25 mouse cellular contexts compared by ENCODE assay signal in genomic region chr2:48378160-48378559, GRCm38 (mm10).
DNase-seq lines count a peak whose midpoint lies in the region; ATAC-seq and TF ChIP-seq lines count a peak whose summit lies in the region.
"Had no signal": no experiment of that assay in that cellular context is flagged by ENCODE, and none has a peak within 500 bp of the region (broad histone marks: within the 10 kb centered on the region; RNA-seq: fewer than 3 reads in every experiment).

No protein-coding gene starts in this region.

- TF ChIP-seq POLR2A in liver, adult 2 months (IDR thresholded peaks at IDR 0.05; ENCODE audit: extremely low read depth, insufficient read depth, low read length), result no peak

- DNase-seq in liver, adult 2 months (ENCODE audit: extremely low read depth, low read depth, low spot score), result peak; percentile 18
- DNase-seq in liver, postnatal 0 days, result no peak
- DNase-seq in lung, postnatal 14 days, result no peak
- peak; percentile 37 for DNase-seq in lung, postnatal 0 days (ENCODE audit: low spot score)
- DNase-seq in lung, postnatal 25 days (ENCODE audit: low spot score), result no peak
- no peak for DNase-seq in stomach, postnatal 0 days (ENCODE audit: low spot score)
- no peak for DNase-seq in frontal cortex, postnatal 36 days (ENCODE audit: low spot score in 2 of 2)
- DNase-seq: adrenal gland, adult 8-10 months; adrenal gland, postnatal 14 days; adrenal gland, postnatal 36 days; B cell, adult 2 months; cerebellum, adult 11-12 months; cerebellum, adult 2 months; cerebellum, adult 9-10 months; cerebellum, postnatal 10 days; cerebellum, postnatal 25 days had no signal

- H3K36me3 ChIP-seq in liver, adult 2 months (ENCODE audit: control insufficient read depth, insufficient read depth, low read length), result no peaks in the 10 kb centered on the region
- no peaks in the 10 kb centered on the region for H3K36me3 ChIP-seq in liver, postnatal 0 days (replicated peaks; ENCODE audit: insufficient read depth, low read length)
- no peaks in the 10 kb centered on the region for H3K36me3 ChIP-seq in lung, embryonic 15.5 days
- no peaks in the 10 kb centered on the region for H3K36me3 ChIP-seq in lung, postnatal 0 days (ENCODE audit: insufficient read depth, low read length)
- no peaks in the 10 kb centered on the region for H3K36me3 ChIP-seq in stomach, postnatal 0 days (ENCODE audit: control insufficient read depth, insufficient read depth, low read length)
- H3K36me3 ChIP-seq: embryonic facial prominence, embryonic 10.5 days; embryonic facial prominence, embryonic 12.5 days; G1E had no signal

- H3K79me2 ChIP-seq in liver, adult 2 months (ENCODE audit: control insufficient read depth, insufficient read depth, low read length), result no peaks in the 10 kb centered on the region

- 82% methylated on average over 1 of the region's 1 CpGs for WGBS in liver, adult 2 months
- 79% methylated on average over 1 of the region's 1 CpGs for WGBS in liver, postnatal 0 days (ENCODE audit: insufficient replicate concordance)
- 50% methylated on average over 1 of the region's 1 CpGs for WGBS in lung, embryonic 15.5 days
- 66% methylated on average over 1 of the region's 1 CpGs for WGBS in lung, postnatal 0 days
- WGBS in stomach, postnatal 0 days, result 50% methylated on average over 1 of the region's 1 CpGs

- no peak overlapping the region for H3K9ac ChIP-seq in liver, adult 2 months (ENCODE audit: low read depth, low read length)
- H3K9ac ChIP-seq in liver, postnatal 0 days (replicated peaks), result no peak overlapping the region
- H3K9ac ChIP-seq in lung, embryonic 15.5 days, result no peak overlapping the region
- no peak overlapping the region for H3K9ac ChIP-seq in lung, postnatal 0 days (replicated peaks; ENCODE audit: low read depth)
- H3K9ac ChIP-seq in stomach, postnatal 0 days (ENCODE audit: low read length), result no peak overlapping the region
- H3K9ac ChIP-seq: embryonic facial prominence, embryonic 12.5 days; forebrain, embryonic 13.5 days had no signal

- TF ChIP-seq CTCF in liver, adult 2 months (IDR thresholded peaks at IDR 0.05; ENCODE audit: low read depth, low read length), result no peak
- TF ChIP-seq CTCF in liver, postnatal 0 days (IDR thresholded peaks at IDR 0.05; ENCODE audit: low read depth), result no peak
- TF ChIP-seq CTCF in lung, postnatal 0 days (IDR thresholded peaks at IDR 0.05), result no peak
- no peak for TF ChIP-seq CTCF in stomach, postnatal 0 days (IDR thresholded peaks at IDR 0.05; ENCODE audit: low read depth)

- no peak overlapping the region for H3K27ac ChIP-seq in liver, adult 2 months (replicated peaks; ENCODE audit: insufficient read depth, low read depth, low read length)
- no peak overlapping the region for H3K27ac ChIP-seq in liver, postnatal 0 days (ENCODE audit: low read depth)
- H3K27ac ChIP-seq in lung, embryonic 15.5 days, result peak overlapping the region; percentile 20; the same call in 1 of the 2 replicates
- H3K27ac ChIP-seq in lung, postnatal 0 days (ENCODE audit: low read length), result 0 out of 2 replicates have a peak overlapping the region, but pooled peaks have one; percentile 4
- no peak overlapping the region for H3K27ac ChIP-seq in stomach, postnatal 0 days (replicated peaks)
- H3K27ac ChIP-seq: embryonic facial prominence, embryonic 10.5 days; embryonic facial prominence, embryonic 12.5 days; forebrain, embryonic 13.5 days had no signal

- H3K4me3 ChIP-seq in liver, adult 2 months (ENCODE audit: insufficient read depth, low read depth, low read length), result no peak overlapping the region
- H3K4me3 ChIP-seq in liver, postnatal 0 days (ENCODE audit: low read depth, low read length), result no peak overlapping the region
- H3K4me3 ChIP-seq in lung, embryonic 15.5 days, result no peak overlapping the region
- H3K4me3 ChIP-seq in lung, postnatal 0 days (ENCODE audit: low read depth, low read length), result no peak overlapping the region
- no peak overlapping the region for H3K4me3 ChIP-seq in stomach, postnatal 0 days (ENCODE audit: low read depth, low read length)
- H3K4me3 ChIP-seq: embryonic facial prominence, embryonic 10.5 days; embryonic facial prominence, embryonic 12.5 days; forebrain, embryonic 13.5 days had no signal

- no peaks in the 10 kb centered on the region for H3K4me1 ChIP-seq in liver, adult 2 months (ENCODE audit: control insufficient read depth, insufficient read depth, low read length)
- no peaks in the 10 kb centered on the region; the same call in 1 of the 2 replicates for H3K4me1 ChIP-seq in liver, postnatal 0 days (ENCODE audit: insufficient read depth)
- peaks cover 35% of the 10 kb centered on the region for H3K4me1 ChIP-seq in lung, embryonic 15.5 days
- H3K4me1 ChIP-seq in lung, postnatal 0 days (ENCODE audit: insufficient read depth, low read depth, low read length), result no peaks in the 10 kb centered on the region; the same call in 1 of the 2 replicates
- no peaks in the 10 kb centered on the region for H3K4me1 ChIP-seq in stomach, postnatal 0 days (replicated peaks; ENCODE audit: control insufficient read depth, insufficient read depth)
- H3K4me1 ChIP-seq: embryonic facial prominence, embryonic 10.5 days; embryonic facial prominence, embryonic 12.5 days; forebrain, embryonic 13.5 days had no signal

- ATAC-seq in liver, postnatal 0 days, result no peak
- ATAC-seq in lung, embryonic 15.5 days (ENCODE audit: borderline replicate concordance, extremely low read depth, low FRiP score, low TSS enrichment), result no peak
- peak; percentile 65 for ATAC-seq in lung, postnatal 0 days
- peak; percentile 60; the same call in 1 of the 2 replicates for ATAC-seq in stomach, postnatal 0 days (ENCODE audit: low FRiP score, low TSS enrichment)
- ATAC-seq: activated CD4-positive, CD25-positive, alpha-beta regulatory T cell, adult 4 months; CD4-positive, CD25-positive, alpha-beta regulatory T cell, adult 4 months; forebrain, embryonic 13.5 days; Patski had no signal

- H3K4me2 ChIP-seq in liver, postnatal 0 days (ENCODE audit: low read depth, low read length), result no peak overlapping the region
- H3K4me2 ChIP-seq in lung, embryonic 15.5 days, result no peak overlapping the region
- no peak overlapping the region for H3K4me2 ChIP-seq in lung, postnatal 0 days (replicated peaks; ENCODE audit: low read depth, low read length)
- H3K4me2 ChIP-seq in stomach, postnatal 0 days (replicated peaks; ENCODE audit: low read depth), result no peak overlapping the region
- H3K4me2 ChIP-seq: embryonic facial prominence, embryonic 12.5 days; forebrain, embryonic 13.5 days had no signal

- no peaks in the 10 kb centered on the region for H3K27me3 ChIP-seq in liver, adult 2 months (ENCODE audit: control insufficient read depth, insufficient read depth, low read length)
- H3K27me3 ChIP-seq in liver, postnatal 0 days (ENCODE audit: insufficient read depth, low read length), result no peaks in the 10 kb centered on the region
- no peaks in the 10 kb centered on the region for H3K27me3 ChIP-seq in lung, embryonic 15.5 days
- H3K27me3 ChIP-seq in lung, postnatal 0 days (replicated peaks; ENCODE audit: insufficient read depth, low read length), result no peaks in the 10 kb centered on the region
- no peaks in the 10 kb centered on the region for H3K27me3 ChIP-seq in stomach, postnatal 0 days (ENCODE audit: control insufficient read depth, insufficient read depth, low read length)
- H3K27me3 ChIP-seq: CH12.LX; embryonic facial prominence, embryonic 12.5 days; forebrain, embryonic 13.5 days; Patski had no signal

- no peak for TF ChIP-seq EP300 in liver, postnatal 0 days (IDR thresholded peaks at IDR 0.05; ENCODE audit: low read depth)
- TF ChIP-seq EP300 in lung, postnatal 0 days (IDR thresholded peaks at IDR 0.05), result peak; percentile 72; the same call in 1 of the 2 replicates
- TF ChIP-seq EP300 in stomach, postnatal 0 days (optimal IDR thresholded peaks at IDR 0.05), result no peak

- no peaks in the 10 kb centered on the region for H3K9me3 ChIP-seq in liver, postnatal 0 days (ENCODE audit: low read length)
- H3K9me3 ChIP-seq in lung, embryonic 15.5 days, result no peaks in the 10 kb centered on the region
- H3K9me3 ChIP-seq in lung, postnatal 0 days (ENCODE audit: low read length), result no peaks in the 10 kb centered on the region
- no peaks in the 10 kb centered on the region for H3K9me3 ChIP-seq in stomach, postnatal 0 days (ENCODE audit: control insufficient read depth, low read length)
- H3K9me3 ChIP-seq: embryonic facial prominence, embryonic 10.5 days; embryonic facial prominence, embryonic 12.5 days; forebrain, embryonic 13.5 days; G1E had no signal

Comparison
In these comparisons a context has a peak if more than half of its experiments do, and no peak if none do; other contexts are left out.
1. DNase-seq: peak in liver, adult 2 months (single experiment) and lung, postnatal 0 days (single experiment); none in liver, postnatal 0 days (single experiment), lung, postnatal 14 days (single experiment), lung, postnatal 25 days (single experiment), stomach, postnatal 0 days (single experiment) and frontal cortex, postnatal 36 days (0 of 2).
2. ATAC-seq: peak in lung, postnatal 0 days (single experiment) and stomach, postnatal 0 days (single experiment); none in liver, postnatal 0 days (single experiment) and lung, embryonic 15.5 days (single experiment).
3. H3K27ac ChIP-seq: peak in lung, embryonic 15.5 days (single experiment) and lung, postnatal 0 days (single experiment); none in liver, adult 2 months (single experiment), liver, postnatal 0 days (single experiment) and stomach, postnatal 0 days (single experiment).